In the genomic region with DNA sequence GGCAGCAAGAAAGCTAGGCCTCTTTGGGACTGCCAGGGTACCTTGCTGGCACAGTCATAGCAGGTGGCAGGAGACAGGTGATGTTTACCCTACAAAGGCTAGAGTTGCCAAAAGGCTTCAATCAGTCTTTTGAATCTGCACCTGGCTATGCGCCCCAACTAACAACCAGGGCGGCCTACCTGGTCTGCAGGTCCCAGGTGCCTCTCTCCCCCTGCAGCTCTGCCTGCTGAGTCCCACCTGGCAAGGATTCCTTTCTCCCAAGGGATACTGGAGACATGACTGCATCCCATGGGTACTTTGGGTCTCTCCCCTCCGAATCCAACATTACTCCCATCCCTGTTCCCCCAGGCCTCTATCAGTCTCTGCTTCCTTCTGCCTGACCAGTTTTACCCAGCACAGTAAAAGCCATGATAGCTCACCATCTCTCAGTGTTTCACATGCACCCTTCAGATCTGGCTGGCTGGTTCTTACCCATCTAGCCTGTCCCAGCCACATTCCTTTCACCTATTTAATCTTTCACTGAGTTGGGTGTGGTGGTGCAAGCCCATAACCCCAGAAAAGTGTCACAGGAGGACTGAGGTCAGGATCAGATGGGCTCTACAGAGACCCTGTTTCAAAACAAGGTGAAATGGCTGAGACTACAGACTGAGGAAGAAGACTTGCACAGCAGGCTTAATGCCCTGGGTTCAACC, we compare ENCODE assay signal across 9 mouse cellular contexts. TPM values are rescaled to one million over a fixed set of nuclear protein-coding genes. Genes with fewer than 3 reads are reported as not detected.
DNase-seq lines count a peak whose midpoint lies in the region; ATAC-seq lines count a peak whose summit lies in the region.
"Had no signal": no experiment of that assay in that cellular context is flagged by ENCODE, and none has a peak within 500 bp of the region (broad histone marks: within the 10 kb centered on the region; RNA-seq: fewer than 3 reads in every experiment).

No protein-coding gene starts in this region.

- peak; percentile 51 for DNase-seq in cerebellum, adult 18-20 months
- DNase-seq in cerebellum, adult 11 months = no peak
- peak; percentile 37 for DNase-seq in kidney, adult 18-20 months
- DNase-seq in kidney, postnatal 36 days = no peak
- DNase-seq in embryonic facial prominence, embryonic 10.5 days (ENCODE audit: low spot score) = no peak
- no peak for DNase-seq in liver, embryonic 11.5 days (ENCODE audit: low spot score)
- DNase-seq in B cell, adult 2 months = no peak
- DNase-seq in adrenal gland, postnatal 36 days = no peak
- DNase-seq: adrenal gland, postnatal 10 days had no signal

- no peak for ATAC-seq in liver, embryonic 11.5 days (replicated peaks; ENCODE audit: low FRiP score)

- H3K27me3 ChIP-seq in embryonic facial prominence, embryonic 10.5 days (replicated peaks; ENCODE audit: low read depth, poor library complexity, severe bottlenecking) = no peaks in the 10 kb centered on the region
- H3K27me3 ChIP-seq in liver, embryonic 11.5 days (replicated peaks; ENCODE audit: control insufficient read depth, insufficient read depth, low read length) = no peaks in the 10 kb centered on the region

- peak overlapping the region; percentile 52 for H3K9ac ChIP-seq in liver, embryonic 11.5 days (ENCODE audit: low read depth, low read length)

- H3K4me2 ChIP-seq in liver, embryonic 11.5 days = peak overlapping the region; percentile 42

- 0 out of 2 replicates have a peak overlapping the region, but pooled peaks have one; percentile 32 for H3K27ac ChIP-seq in embryonic facial prominence, embryonic 10.5 days (replicated peaks)
- H3K27ac ChIP-seq in liver, embryonic 11.5 days (ENCODE audit: low read depth, low read length) = peak overlapping the region; percentile 87

- H3K4me3 ChIP-seq in embryonic facial prominence, embryonic 10.5 days = no peak overlapping the region
- H3K4me3 ChIP-seq in liver, embryonic 11.5 days (ENCODE audit: low read depth, low read length) = no peak overlapping the region

- peaks cover 58% of the 10 kb centered on the region for H3K36me3 ChIP-seq in embryonic facial prominence, embryonic 10.5 days (replicated peaks)
- peaks cover 3% of the 10 kb centered on the region; the same call in 1 of the 2 replicates for H3K36me3 ChIP-seq in liver, embryonic 11.5 days (ENCODE audit: control insufficient read depth, insufficient read depth, low read length)

- H3K9me3 ChIP-seq in embryonic facial prominence, embryonic 10.5 days = no peaks in the 10 kb centered on the region; the same call in 1 of the 2 replicates
- H3K9me3 ChIP-seq in liver, embryonic 11.5 days (ENCODE audit: control insufficient read depth, low read length) = no peaks in the 10 kb centered on the region

- H3K4me1 ChIP-seq in embryonic facial prominence, embryonic 10.5 days = peaks cover 60% of the 10 kb centered on the region
- H3K4me1 ChIP-seq in liver, embryonic 11.5 days (replicated peaks; ENCODE audit: control insufficient read depth, insufficient read depth, low read length) = peaks cover 70% of the 10 kb centered on the region

- 87% methylated on average over 3 of the region's 3 CpGs for WGBS in embryonic facial prominence, embryonic 10.5 days
- WGBS in liver, embryonic 11.5 days = 78% methylated on average over 3 of the region's 3 CpGs

RNA-seq across cellular contexts. Expression of a gene that starts 14.7 kb away (rescaled TPM):
- polyA plus RNA-seq in embryonic facial prominence, embryonic 10.5 days (2016; fragmentation: Nextera tagmentation; extraction: Ambion mirVana) = 102 and 106 TPM in 2 replicates
- 61.7 and 69.3 TPM in 2 replicates for polyA plus RNA-seq in liver, embryonic 11.5 days (2014; fragmentation: Nextera tagmentation; extraction: Ambion mirVana)
- 10 to 100 TPM; 58.2 to 93.9 TPM for total RNA-seq in adrenal gland, postnatal 36 days (2021)

RNA-seq across cellular contexts. Expression of a gene that starts 31.0 kb away (rescaled TPM):
- polyA plus RNA-seq in embryonic facial prominence, embryonic 10.5 days (2016; fragmentation: Nextera tagmentation; extraction: Ambion mirVana) = 144 and 151 TPM in 2 replicates
- 107 and 118 TPM in 2 replicates for polyA plus RNA-seq in liver, embryonic 11.5 days (2014; fragmentation: Nextera tagmentation; extraction: Ambion mirVana)
- 1 to 10 TPM; 5.1 to 6.2 TPM for total RNA-seq in adrenal gland, postnatal 36 days (2021)

Comparison
In these comparisons a context has a peak if more than half of its experiments do, and no peak if none do; other contexts are left out.
1. DNase-seq: peak in cerebellum, adult 18-20 months (2 of 2) and kidney, adult 18-20 months (single experiment); none in cerebellum, adult 11 months (single experiment), kidney, postnatal 36 days (0 of 2), embryonic facial prominence, embryonic 10.5 days (single experiment), liver, embryonic 11.5 days (single experiment), B cell, adult 2 months (0 of 2) and adrenal gland, postnatal 36 days (0 of 2).